Mouse (Mus musculus) liver, embryonic 12.5 days (tissue): ENCODE data around the gene Uspl1. TPM values are rescaled to one million over a fixed set of nuclear protein-coding genes. Genes with fewer than 3 reads are reported as not detected.

ENCODE experiments used
- ATAC-seq: fragments of 200-750 bp; cut with Nextera tagmentation; 2 replicates; pipeline ENCODE4 v1.8.0; 2017; ENCODE audit warnings: moderate number of reproducible peaks, mild to moderate bottlenecking, moderate library complexity
- H3K27ac ChIP-seq: fragments of 300-500 bp; sonication (generic); 2 replicates; pipeline ENCODE4 v1.5.1; 2016; ENCODE audit warnings: mild to moderate bottlenecking
- H3K27me3 ChIP-seq: fragments of 300-500 bp; sonication (generic); replicated peaks from 2 replicates; pipeline ENCODE4 v1.6.1; 2016; ENCODE audit warnings: mild to moderate bottlenecking, moderate library complexity
- H3K36me3 ChIP-seq: fragments of 300-500 bp; sonication (generic); 2 replicates; pipeline ENCODE4 v1.6.1; 2016; ENCODE audit warnings: mild to moderate bottlenecking, moderate library complexity
- H3K4me1 ChIP-seq: fragments of 300-500 bp; sonication (generic); 2 replicates; pipeline ENCODE4 v1.6.1; 2016
- H3K4me2 ChIP-seq: fragments of 300-500 bp; sonication (generic); 2 replicates; pipeline ENCODE4 v1.6.1; 2016; ENCODE audit warnings: mild to moderate bottlenecking, moderate library complexity
- H3K4me3 ChIP-seq: fragments of 300-500 bp; sonication (generic); 2 replicates; pipeline ENCODE4 v1.5.1; 2016; ENCODE audit warnings: mild to moderate bottlenecking, moderate library complexity
- H3K9ac ChIP-seq: fragments of 300-500 bp; sonication (generic); 2 replicates; pipeline ENCODE4 v1.6.1; 2016; ENCODE audit warnings: mild to moderate bottlenecking, moderate library complexity
- H3K9me3 ChIP-seq: fragments of 300-500 bp; sonication (generic); replicated peaks from 2 replicates; pipeline ENCODE4 v1.6.1; 2016; ENCODE audit warnings: mild to moderate bottlenecking, moderate library complexity
- WGBS: fragments of 180-500 bp; shearing (Covaris S2); methylation state at CpG from one replicate; pipeline ENCODE4 v1.1.7; 2016; ENCODE audit not compliant: insufficient replicate concordance; 5-methylcytosine and 5-hydroxymethylcytosine counted together
- polyA plus RNA-seq: library from polyadenylated mRNA; unstranded; fragments of >200 nt; fragmentation: Nextera tagmentation; extraction: Ambion mirVana; gene quantifications from 2 replicates; pipeline ENCODE4 v1.2.1, GENCODE M21; 2016

Gene Uspl1
- polyA plus RNA-seq, 1 experiment from 2014 or later = 37.1 TPM

DNA sequence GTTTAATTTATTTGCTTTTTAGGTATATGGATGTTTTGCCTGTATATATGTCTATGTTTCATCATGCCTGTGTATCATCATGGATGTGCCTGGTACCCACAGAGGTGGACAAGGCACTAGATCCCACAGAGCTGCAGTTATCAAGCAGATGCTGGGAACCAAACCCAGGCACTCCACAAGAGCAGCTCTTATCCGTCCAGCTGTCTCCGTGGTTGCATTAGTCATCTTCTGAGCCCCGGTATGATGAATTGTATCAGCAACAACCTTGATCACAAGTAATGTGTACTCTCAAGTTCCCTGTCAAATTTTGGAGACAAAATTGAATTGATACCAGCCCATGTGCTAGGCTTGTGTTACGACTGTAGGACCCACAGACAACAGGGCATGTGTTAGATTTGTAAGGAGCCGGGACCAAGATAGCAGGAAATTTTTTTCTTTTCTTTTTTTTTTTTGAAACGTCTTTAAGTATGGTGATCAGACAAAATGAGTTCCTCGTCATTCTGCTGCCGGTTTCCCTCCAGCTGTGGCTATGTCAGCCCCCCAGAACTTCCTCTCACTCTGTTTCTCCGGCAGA is 61.3 kb downstream of the Uspl1 start:
- Histone ChIP-seq H3K9ac (peak overlapping the region; percentile 71), H3K36me3 (no peaks in the 10 kb centered on the region), H3K27me3 (0 out of 2 replicates have a peak, but pooled peaks cover 2% of the 10 kb centered on the region), H3K27ac (peak overlapping the region; percentile 86), H3K4me1 (peaks cover 39% of the 10 kb centered on the region), H3K4me3 (peak overlapping the region; percentile 56), H3K9me3 (peaks cover 11% of the 10 kb centered on the region; the same call in 1 of the 2 replicates), H3K4me2 (peak overlapping the region; percentile 80)
- 7% methylated on average over 9 of the region's 9 CpGs for WGBS
- ATAC-seq = no peak

DNA sequence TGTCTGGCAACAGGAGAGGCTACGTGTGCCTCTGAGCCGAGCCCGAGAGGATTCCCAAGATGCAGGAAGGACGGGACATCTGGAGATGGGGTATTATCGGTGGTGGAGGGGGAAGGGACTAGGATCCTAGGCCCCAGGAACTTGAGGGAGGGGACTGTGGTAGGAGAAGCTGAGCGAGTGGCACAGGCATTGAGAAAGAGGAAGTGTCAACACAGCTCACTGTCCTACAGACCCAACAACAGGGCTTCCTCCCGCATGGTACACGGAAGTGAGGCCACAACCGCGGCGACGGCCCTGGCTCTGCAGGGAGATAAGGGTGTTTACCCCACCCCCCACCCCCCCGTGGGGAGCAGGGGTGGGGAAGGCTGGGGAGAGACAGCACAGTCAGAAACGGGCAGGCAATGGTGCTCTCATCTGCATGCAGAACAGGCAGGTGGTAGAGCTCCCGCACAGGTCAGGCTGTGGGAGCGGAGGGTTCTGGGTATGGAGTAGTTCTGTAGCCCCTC is 61.9 kb downstream of the Uspl1 start:
- Histone ChIP-seq H3K4me3 (peak overlapping the region; percentile 56), H3K36me3 (no peaks in the 10 kb centered on the region), H3K9ac (peak overlapping the region; percentile 71), H3K27ac (peak overlapping the region; percentile 86), H3K4me2 (peak overlapping the region; percentile 80), H3K4me1 (peaks cover 39% of the 10 kb centered on the region), H3K9me3 (peaks cover 10% of the 10 kb centered on the region; the same call in 1 of the 2 replicates), H3K27me3 (0 out of 2 replicates have a peak, but pooled peaks cover 2% of the 10 kb centered on the region)
- WGBS = 4% methylated on average over 16 of the region's 16 CpGs
- peak; percentile 96 for ATAC-seq

DNA sequence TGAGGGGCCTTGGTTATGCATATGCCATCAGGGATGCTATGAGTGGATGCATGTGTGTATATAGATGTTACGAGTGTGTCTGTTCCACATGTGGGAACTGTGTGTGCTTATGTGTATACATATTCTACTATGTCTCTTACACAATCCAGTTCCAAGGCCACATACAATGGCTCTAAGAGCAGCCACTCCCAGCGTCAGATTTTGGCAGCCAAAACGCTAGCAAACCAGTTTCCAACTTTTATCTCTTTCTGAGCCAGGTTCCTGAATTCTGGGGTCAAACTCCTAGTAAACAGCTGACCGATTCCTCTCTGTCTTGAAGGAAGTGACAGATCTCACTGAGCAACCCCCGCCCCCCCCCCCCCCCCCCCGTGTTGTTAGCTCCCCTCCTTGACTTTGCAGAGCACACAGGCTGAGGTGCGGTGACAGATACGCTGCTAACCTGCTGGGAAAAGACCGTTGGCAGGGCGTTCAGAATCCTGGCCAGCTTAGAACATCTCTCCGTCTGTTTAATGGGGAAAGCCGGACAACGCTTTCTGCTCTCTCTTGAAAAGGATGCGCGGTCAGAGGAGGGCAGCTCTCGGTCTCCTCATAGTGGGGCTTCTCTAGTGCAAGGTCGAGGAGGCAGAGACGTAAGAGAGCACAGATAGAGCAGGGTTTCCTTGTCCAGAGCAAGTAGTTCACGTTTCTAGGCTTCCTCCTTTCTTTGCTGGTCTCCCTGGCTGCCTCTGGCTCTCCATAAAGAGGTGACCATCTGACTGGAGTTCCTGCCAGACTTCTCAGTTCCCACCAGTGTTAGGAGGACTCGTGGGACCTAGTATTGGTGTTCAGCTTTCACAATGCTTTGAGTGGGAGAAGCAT is 63.1 kb downstream of the Uspl1 start:
- Histone ChIP-seq H3K27ac (peak overlapping the region; percentile 86), H3K9ac (peak overlapping the region; percentile 22; the same call in 1 of the 2 replicates), H3K4me3 (peak overlapping the region; percentile 10)

DNA sequence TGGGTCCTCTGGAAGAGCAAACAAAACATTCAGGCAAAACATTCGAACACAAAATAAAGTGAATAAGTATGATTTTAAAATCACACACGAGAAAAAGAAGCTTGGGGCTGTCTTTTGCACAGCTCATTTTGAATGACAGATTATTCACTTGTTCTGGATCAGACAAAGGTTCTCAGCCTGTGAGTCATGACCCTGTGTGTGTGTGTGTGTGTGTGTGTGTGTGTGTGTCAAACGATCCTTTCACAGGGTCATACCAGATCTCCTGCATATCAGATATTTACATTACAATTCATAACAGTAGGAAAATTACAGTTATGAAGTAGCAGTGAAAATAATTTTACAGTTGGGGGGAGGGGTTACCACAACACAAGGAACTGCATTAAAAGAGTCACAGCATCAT is 68.2 kb downstream of the Uspl1 start:
- H3K4me1 ChIP-seq = peaks cover 11% of the 10 kb centered on the region
- 0 out of 2 replicates have a peak, but pooled peaks cover 2% of the 10 kb centered on the region for H3K27me3 ChIP-seq
- 59% methylated on average over 3 of the region's 3 CpGs for WGBS
- H3K36me3 ChIP-seq = no peaks in the 10 kb centered on the region
- no peak overlapping the region for H3K4me2 ChIP-seq
- no peak overlapping the region for H3K9ac ChIP-seq
- no peak overlapping the region for H3K27ac ChIP-seq
- no peak overlapping the region for H3K4me3 ChIP-seq
- no peaks in the 10 kb centered on the region for H3K9me3 ChIP-seq
- ATAC-seq = no peak

More for the DNA sequence above, 63.1 kb downstream of the Uspl1 start:
- peaks cover 39% of the 10 kb centered on the region for H3K4me1 ChIP-seq
- H3K27me3 ChIP-seq = 0 out of 2 replicates have a peak, but pooled peaks cover 2% of the 10 kb centered on the region
- no peak for ATAC-seq
- H3K9me3 ChIP-seq = 0 out of 2 replicates have a peak, but pooled peaks cover 5% of the 10 kb centered on the region
- H3K36me3 ChIP-seq = no peaks in the 10 kb centered on the region
- WGBS = 9% methylated on average over 20 of the region's 20 CpGs
- peak overlapping the region; percentile 80 for H3K4me2 ChIP-seq

DNA sequence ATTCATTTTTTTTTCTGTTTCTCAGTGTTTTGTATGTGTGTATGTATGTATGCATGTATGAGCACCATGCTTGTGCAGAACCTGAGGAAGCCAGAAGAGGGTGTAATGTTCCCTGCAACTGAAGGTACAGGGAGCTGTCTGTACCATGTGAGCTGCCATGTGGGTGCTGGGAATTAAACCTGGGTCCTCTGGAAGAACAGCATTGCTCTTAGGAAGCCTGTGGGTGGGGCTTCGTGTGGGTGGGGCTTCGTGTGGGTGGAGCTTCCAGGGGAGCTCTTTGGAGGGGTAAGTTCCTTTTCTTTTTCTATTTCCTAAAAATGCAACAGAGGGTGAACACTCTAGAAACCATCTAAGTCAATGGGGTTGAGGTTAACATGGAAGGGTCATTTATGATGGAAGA is 69.3 kb downstream of the Uspl1 start:
- Histone ChIP-seq H3K4me2 (no peak overlapping the region), H3K27ac (no peak overlapping the region), H3K4me1 (no peaks in the 10 kb centered on the region), H3K9ac (no peak overlapping the region), H3K9me3 (no peaks in the 10 kb centered on the region), H3K27me3 (no peaks in the 10 kb centered on the region), H3K36me3 (no peaks in the 10 kb centered on the region), H3K4me3 (no peak overlapping the region)
- ATAC-seq = no peak
- WGBS = 58% methylated on average over 2 of the region's 2 CpGs

DNA sequence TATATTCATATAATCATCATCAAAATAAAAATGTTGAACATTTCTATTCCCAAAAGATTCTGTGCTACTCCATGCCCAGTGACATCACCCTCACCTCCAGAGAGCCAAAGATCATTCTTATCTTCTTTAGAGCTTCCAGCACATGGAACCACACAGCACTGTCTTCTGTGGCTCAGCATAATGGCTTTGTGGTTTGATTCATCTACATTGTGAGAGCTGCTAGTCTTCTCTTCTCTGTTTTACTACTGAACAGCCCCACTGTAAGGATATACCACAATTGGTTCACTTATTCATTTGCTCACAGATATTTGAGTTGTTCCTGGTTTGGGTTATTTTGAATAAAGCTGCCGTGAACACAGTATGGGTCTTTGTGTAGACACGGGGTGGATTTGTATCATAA is 71.4 kb downstream of the Uspl1 start:
- H3K27ac ChIP-seq = no peak overlapping the region
- H3K4me3 ChIP-seq = no peak overlapping the region
- WGBS = 66% methylated on average over 2 of the region's 2 CpGs
- no peaks in the 10 kb centered on the region for H3K36me3 ChIP-seq
- ATAC-seq = no peak
- H3K4me2 ChIP-seq = no peak overlapping the region
- no peaks in the 10 kb centered on the region for H3K9me3 ChIP-seq
- H3K9ac ChIP-seq = no peak overlapping the region
- no peaks in the 10 kb centered on the region for H3K4me1 ChIP-seq
- H3K27me3 ChIP-seq = no peaks in the 10 kb centered on the region

DNA sequence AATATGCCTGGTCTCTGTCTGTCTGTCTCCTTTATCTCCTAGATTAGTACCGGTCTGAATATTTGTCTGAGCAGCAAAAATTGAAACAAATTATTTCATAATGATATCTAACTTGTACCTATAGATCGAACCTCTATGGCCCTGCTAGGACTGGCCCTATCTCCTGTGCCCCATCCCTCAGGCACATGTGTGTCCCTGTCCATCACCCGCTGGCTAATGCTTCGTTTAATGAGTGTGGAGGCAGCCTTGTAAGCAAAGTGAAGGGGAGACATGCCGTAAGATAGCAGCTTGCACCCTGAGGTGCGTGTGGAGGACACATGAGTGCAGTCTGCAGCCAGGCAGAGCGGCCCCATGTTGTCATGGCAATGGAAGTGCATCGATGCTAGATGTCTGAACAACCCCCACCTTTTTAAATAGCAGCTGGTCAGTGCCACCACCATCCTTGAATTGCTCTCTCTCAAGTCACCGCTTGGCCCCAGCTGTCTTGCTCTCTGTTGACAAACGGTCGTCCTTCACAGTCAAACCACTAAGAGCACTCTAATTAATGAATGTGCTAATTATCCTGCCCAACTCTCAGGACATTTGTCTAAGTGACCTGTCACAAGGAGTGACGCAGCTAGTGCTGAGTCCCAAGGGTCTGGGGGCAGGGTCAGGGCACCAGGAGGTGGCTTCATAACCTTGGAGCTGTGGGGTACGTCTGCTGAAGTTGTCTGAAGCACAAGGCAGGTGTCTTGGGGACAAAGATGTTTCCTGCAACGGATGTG is 73.5 kb downstream of the Uspl1 start:
- H3K9me3 ChIP-seq = no peaks in the 10 kb centered on the region
- ATAC-seq = no peak
- 61% methylated on average over 14 of the region's 14 CpGs for WGBS

DNA sequence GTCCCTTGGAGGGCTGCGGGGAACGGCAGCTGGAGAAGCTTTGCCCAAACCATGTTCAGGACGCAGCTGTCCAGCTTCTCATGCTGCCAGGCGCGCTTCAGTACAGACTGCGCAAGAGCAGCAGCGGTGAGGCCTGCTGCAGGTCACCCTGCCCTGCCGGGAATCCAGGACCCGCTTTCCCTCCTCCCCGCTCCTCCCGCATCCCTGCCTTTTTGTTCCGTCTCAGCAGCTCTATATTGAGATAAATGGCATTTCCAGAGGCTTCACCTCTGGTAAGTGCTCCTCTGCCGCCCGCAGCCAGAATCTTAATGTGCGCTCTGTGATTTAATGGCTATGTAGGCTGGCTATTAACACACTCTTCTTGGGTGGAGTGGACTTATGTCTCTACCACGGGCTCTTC is 74.9 kb downstream of the Uspl1 start:
- Histone ChIP-seq H3K36me3 (no peaks in the 10 kb centered on the region), H3K27ac (no peak overlapping the region), H3K4me3 (no peak overlapping the region), H3K4me1 (no peaks in the 10 kb centered on the region), H3K27me3 (no peaks in the 10 kb centered on the region), H3K4me2 (no peak overlapping the region), H3K9me3 (no peaks in the 10 kb centered on the region), H3K9ac (no peak overlapping the region)
- no peak for ATAC-seq
- WGBS = 72% methylated on average over 16 of the region's 16 CpGs

More for the DNA sequence above, 73.5 kb downstream of the Uspl1 start:
- Histone ChIP-seq H3K9ac (no peak overlapping the region), H3K27me3 (no peaks in the 10 kb centered on the region), H3K36me3 (no peaks in the 10 kb centered on the region), H3K27ac (no peak overlapping the region), H3K4me3 (no peak overlapping the region), H3K4me2 (no peak overlapping the region), H3K4me1 (no peaks in the 10 kb centered on the region)

DNA sequence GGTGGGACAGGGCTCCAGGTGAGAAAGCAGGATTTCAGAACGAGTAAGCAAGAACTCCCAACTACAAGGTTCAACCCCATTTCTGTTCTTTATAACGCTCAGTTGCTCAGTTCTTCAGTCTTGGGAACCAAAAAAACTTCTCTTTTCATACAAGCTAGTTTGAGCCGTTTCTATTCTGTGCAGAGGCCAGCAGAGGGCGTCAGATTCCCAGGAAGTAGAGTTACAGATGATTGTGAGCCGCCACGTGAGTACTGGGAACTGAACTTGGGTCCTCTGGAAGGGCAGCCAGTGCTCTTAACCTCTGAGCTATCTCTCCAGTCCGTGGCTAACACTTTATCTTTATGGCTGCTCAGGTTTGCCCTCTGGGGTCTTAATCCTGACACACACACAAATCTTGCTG is 77.3 kb downstream of the Uspl1 start:
- Histone ChIP-seq H3K9ac (no peak overlapping the region), H3K4me3 (no peak overlapping the region), H3K9me3 (no peaks in the 10 kb centered on the region), H3K4me2 (no peak overlapping the region), H3K4me1 (peaks cover 1% of the 10 kb centered on the region; the same call in 1 of the 2 replicates), H3K36me3 (no peaks in the 10 kb centered on the region), H3K27ac (no peak overlapping the region), H3K27me3 (no peaks in the 10 kb centered on the region)
- ATAC-seq = no peak
- WGBS = 64% methylated on average over 7 of the region's 7 CpGs

DNA sequence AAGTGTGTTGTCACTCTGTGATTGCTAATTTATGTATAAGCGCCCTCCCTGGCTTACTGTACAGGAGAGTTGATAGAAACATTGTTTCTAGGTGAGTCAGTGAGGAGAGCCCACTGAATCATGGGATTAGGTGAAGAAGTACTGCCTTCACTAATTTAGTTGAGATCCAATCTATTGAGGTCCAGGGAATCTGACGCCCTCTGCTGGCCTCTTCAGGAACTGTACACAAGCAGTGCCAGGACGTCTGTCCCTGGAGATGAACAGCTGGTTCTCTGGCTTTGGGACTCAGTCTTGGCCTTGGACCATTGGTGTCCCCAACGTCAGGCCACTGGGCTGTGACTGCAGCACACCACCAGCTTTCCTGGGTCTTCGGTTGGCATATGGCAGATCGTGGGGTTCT is 77.7 kb downstream of the Uspl1 start:
- Histone ChIP-seq H3K9me3 (no peaks in the 10 kb centered on the region), H3K4me1 (peaks cover 5% of the 10 kb centered on the region; the same call in 1 of the 2 replicates), H3K27ac (no peak overlapping the region), H3K9ac (no peak overlapping the region), H3K27me3 (no peaks in the 10 kb centered on the region), H3K4me3 (no peak overlapping the region), H3K36me3 (no peaks in the 10 kb centered on the region), H3K4me2 (no peak overlapping the region)
- 0 out of 2 replicates have a peak, but pooled peaks have one; percentile 11 for ATAC-seq
- WGBS = 58% methylated on average over 6 of the region's 6 CpGs

DNA sequence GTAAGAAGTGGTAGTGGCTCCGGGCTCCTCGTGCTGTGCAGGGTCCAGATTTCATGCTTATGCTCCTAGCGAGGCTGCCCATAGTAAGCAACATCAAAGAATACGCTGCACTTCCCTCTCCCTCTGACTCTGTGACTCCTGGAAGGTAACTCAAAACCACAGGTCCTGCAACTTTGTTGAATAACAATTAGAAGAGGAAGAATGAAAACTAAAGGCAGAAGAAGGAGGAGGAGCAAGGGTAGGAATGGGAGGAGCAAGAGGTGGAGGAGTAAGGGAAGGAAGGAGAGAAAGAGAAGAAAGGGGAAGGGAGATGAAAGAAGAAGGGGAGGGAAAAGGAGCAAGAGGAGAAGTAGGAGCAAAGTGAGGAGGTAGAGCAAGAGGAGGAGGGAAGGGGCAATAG is 80.3 kb downstream of the Uspl1 start, which contains the start of gene Alox5ap:
TSS of gene Alox5ap (plus strand) at position 363 of the 400 bp plus-strand sequence.
- Histone ChIP-seq H3K27ac (peak within 1 kb of the TSS; percentile 42; the same call in 1 of the 2 replicates), H3K9ac (no peak within 1 kb of the TSS), H3K4me1 (peaks cover 18% of the 10 kb centered on the region), H3K27me3 (no peaks in the 10 kb centered on the region), H3K9me3 (no peaks in the 10 kb centered on the region), H3K4me3 (0 out of 2 replicates have a peak within 1 kb of the TSS, but pooled peaks have one; percentile 14), H3K36me3 (no peaks in the 10 kb centered on the region), H3K4me2 (peak within 1 kb of the TSS; percentile 27)
- ATAC-seq = no peak
- 27% methylated on average over 4 of the region's 4 CpGs for WGBS
